Mouse (Mus musculus) c-Kit-positive CD71-positive TER-119-negative erythroid progenitor cells, embryonic 14.5 days (primary cell): ENCODE measurements around the gene Armh3.

Experiments
- DNase-seq: peaks from one replicate; pipeline ENCODE4 v3.0.0-alpha.2; 2013; ENCODE audit warnings: low read depth

The Armh3 gene

GRCm38 (mm10) chr19:45997785-45998693, at the start of gene Armh3:
Armh3 (minus strand) TSS chr19:45998488.
- DNase-seq = peak; percentile 92

GRCm38 (mm10) chr19:46047426-46047825, 49.1 kb upstream of the Armh3 start:
- DNase-seq = no peak

- DNase-seq = no peak
These were observed 48.3 kb upstream of the Armh3 start for GRCm38 (mm10) chr19:46046621-46047025.

GRCm38 (mm10) chr19:46045696-46046311, 47.5 kb upstream of the Armh3 start:
- no peak for DNase-seq

- DNase-seq = no peak
These were observed 46.9 kb upstream of the Armh3 start, which contains the start of gene Ldb1 for GRCm38 (mm10) chr19:46044993-46045695. Ldb1 (minus strand) TSS chr19:46045214.

GRCm38 (mm10) chr19:46044271-46044992, 46.1 kb upstream of the Armh3 start, which contains the start of gene Pprc1:
Pprc1 (plus strand) TSS chr19:46044886.
- no peak for DNase-seq

- no peak for DNase-seq
These were observed 45.1 kb upstream of the Armh3 start for GRCm38 (mm10) chr19:46043380-46043779.

- DNase-seq = no peak
These were observed 44.3 kb upstream of the Armh3 start for GRCm38 (mm10) chr19:46042476-46043011.

- DNase-seq = no peak
These were observed 43.7 kb upstream of the Armh3 start for GRCm38 (mm10) chr19:46041933-46042475.

GRCm38 (mm10) chr19:46041299-46041932, 43.1 kb upstream of the Armh3 start:
- no peak for DNase-seq

- no peak for DNase-seq
These were observed 42.0 kb upstream of the Armh3 start for GRCm38 (mm10) chr19:46040149-46040902.

GRCm38 (mm10) chr19:46039478-46039877, 41.2 kb upstream of the Armh3 start:
- DNase-seq = peak; percentile 91

GRCm38 (mm10) chr19:46038851-46039260, 40.6 kb upstream of the Armh3 start:
- no peak for DNase-seq

GRCm38 (mm10) chr19:46037925-46038850, 39.9 kb upstream of the Armh3 start:
- DNase-seq = no peak

- DNase-seq = peak; percentile 64
These were observed 39.1 kb upstream of the Armh3 start for GRCm38 (mm10) chr19:46037243-46037924.

- DNase-seq = peak; percentile 65
These were observed 38.4 kb upstream of the Armh3 start for GRCm38 (mm10) chr19:46036477-46037242.

GRCm38 (mm10) chr19:46035971-46036370, 37.7 kb upstream of the Armh3 start:
- DNase-seq = no peak
